In genomic region chr16:20692241-20692965, GRCm38 (mm10) we compare ENCODE assay signal across 7 mouse cellular contexts. TPM values are rescaled to one million over a fixed set of nuclear protein-coding genes. Genes with fewer than 3 reads are reported as not detected.
DNase-seq lines count a peak whose midpoint lies in the region; ATAC-seq and TF ChIP-seq lines count a peak whose summit lies in the region.

No protein-coding gene starts in this region.

- H3K9me3 ChIP-seq in embryonic facial prominence, embryonic 10.5 days: no peaks in the 10 kb centered on the region
- H3K9me3 ChIP-seq in hindbrain, embryonic 16.5 days (ENCODE audit: control insufficient read depth, low read length): no peaks in the 10 kb centered on the region
- H3K9me3 ChIP-seq in neural tube, embryonic 12.5 days: no peaks in the 10 kb centered on the region

- peaks cover 41% of the 10 kb centered on the region for H3K4me1 ChIP-seq in embryonic facial prominence, embryonic 10.5 days
- H3K4me1 ChIP-seq in hindbrain, embryonic 16.5 days (ENCODE audit: control insufficient read depth, insufficient read depth, low read depth, low read length): peaks cover 31% of the 10 kb centered on the region
- peaks cover 43% of the 10 kb centered on the region for H3K4me1 ChIP-seq in neural tube, embryonic 12.5 days

- no peak for ATAC-seq in hindbrain, embryonic 16.5 days
- no peak for ATAC-seq in neural tube, embryonic 12.5 days (ENCODE audit: low FRiP score, low read depth)

- H3K27ac ChIP-seq in layer of hippocampus, adult 2 months: peak overlapping the region; percentile 98
- no peak overlapping the region for H3K27ac ChIP-seq in embryonic facial prominence, embryonic 10.5 days (replicated peaks)
- H3K27ac ChIP-seq in hindbrain, embryonic 16.5 days (ENCODE audit: low read depth, low read length): peak overlapping the region; percentile 96
- peak overlapping the region; percentile 43; the same call in 1 of the 2 replicates for H3K27ac ChIP-seq in neural tube, embryonic 12.5 days

- WGBS in embryonic facial prominence, embryonic 10.5 days: 48% methylated on average over 16 of the region's 16 CpGs
- 38% methylated on average over 16 of the region's 16 CpGs for WGBS in hindbrain, embryonic 16.5 days
- WGBS in neural tube, embryonic 12.5 days: 29% methylated on average over 16 of the region's 16 CpGs

- peak overlapping the region; percentile 79; the same call in 1 of the 2 replicates for H3K4me3 ChIP-seq in layer of hippocampus, adult 2 months
- peak overlapping the region; percentile 74 for H3K4me3 ChIP-seq in embryonic facial prominence, embryonic 10.5 days
- H3K4me3 ChIP-seq in hindbrain, embryonic 16.5 days (ENCODE audit: low read length): no peak overlapping the region
- no peak overlapping the region for H3K4me3 ChIP-seq in neural tube, embryonic 12.5 days

- peak overlapping the region; percentile 88 for H3K4me2 ChIP-seq in hindbrain, embryonic 16.5 days (ENCODE audit: low read length)
- peak overlapping the region; percentile 80 for H3K4me2 ChIP-seq in neural tube, embryonic 12.5 days (replicated peaks)

- peaks cover 54% of the 10 kb centered on the region for H3K36me3 ChIP-seq in embryonic facial prominence, embryonic 10.5 days (replicated peaks)
- H3K36me3 ChIP-seq in hindbrain, embryonic 16.5 days (ENCODE audit: control insufficient read depth, insufficient read depth, low read length): peaks cover 35% of the 10 kb centered on the region
- peaks cover 45% of the 10 kb centered on the region for H3K36me3 ChIP-seq in neural tube, embryonic 12.5 days

- no peak for TF ChIP-seq CTCF in layer of hippocampus, adult 2 months (conservative IDR thresholded peaks at IDR 0.05)

- DNase-seq in layer of hippocampus, adult 2 months (ENCODE audit: low spot score in 2 of 2): no peak
- no peak for DNase-seq in layer of hippocampus, postnatal 36 days
- peak; percentile 36 for DNase-seq in embryonic facial prominence, embryonic 10.5 days (ENCODE audit: low spot score)
- no peak for DNase-seq in frontal cortex, postnatal 10 days (ENCODE audit: low spot score in 2 of 2)
- no peak for DNase-seq in yolk sac, embryonic 10.5 days (ENCODE audit: low spot score)

- H3K27me3 ChIP-seq in embryonic facial prominence, embryonic 10.5 days (replicated peaks; ENCODE audit: low read depth, poor library complexity, severe bottlenecking): peaks cover 33% of the 10 kb centered on the region
- no peaks in the 10 kb centered on the region for H3K27me3 ChIP-seq in hindbrain, embryonic 16.5 days (replicated peaks; ENCODE audit: control insufficient read depth, insufficient read depth, low read length)
- no peaks in the 10 kb centered on the region for H3K27me3 ChIP-seq in neural tube, embryonic 12.5 days (replicated peaks)

- peak overlapping the region; percentile 93; the same call in 1 of the 2 replicates for H3K9ac ChIP-seq in hindbrain, embryonic 16.5 days (ENCODE audit: low read depth, low read length)
- no peak overlapping the region for H3K9ac ChIP-seq in neural tube, embryonic 12.5 days

RNA-seq across cellular contexts. Expression of gene Fam131a, which starts 0.6 kb away (rescaled TPM):
- total RNA-seq in layer of hippocampus, adult 2 months (2021): 100 to 1,000 TPM; 450 to 457 TPM
- total RNA-seq in layer of hippocampus, postnatal 36 days (2021): 100 to 1,000 TPM; 415 to 465 TPM
- 2.9 and 4.8 TPM in 2 replicates for polyA plus RNA-seq in embryonic facial prominence, embryonic 10.5 days (2016; fragmentation: Nextera tagmentation; extraction: Ambion mirVana)
- polyA plus RNA-seq in hindbrain, embryonic 16.5 days (2015; fragmentation: Nextera tagmentation; extraction: Ambion mirVana): 49.6 and 56.7 TPM in 2 replicates
- polyA plus RNA-seq in neural tube, embryonic 12.5 days (2016; fragmentation: Nextera tagmentation; extraction: Ambion mirVana): 20.8 and 24.3 TPM in 2 replicates

RNA-seq across cellular contexts. Expression of gene Eif4g1, which starts 24.3 kb away (rescaled TPM):
- total RNA-seq in layer of hippocampus, adult 2 months (2021): 100 to 1,000 TPM; 283 to 297 TPM
- 100 to 1,000 TPM; 292 to 299 TPM for total RNA-seq in layer of hippocampus, postnatal 36 days (2021)
- 251 and 260 TPM in 2 replicates for polyA plus RNA-seq in embryonic facial prominence, embryonic 10.5 days (2016; fragmentation: Nextera tagmentation; extraction: Ambion mirVana)
- 133 and 143 TPM in 2 replicates for polyA plus RNA-seq in hindbrain, embryonic 16.5 days (2015; fragmentation: Nextera tagmentation; extraction: Ambion mirVana)
- polyA plus RNA-seq in neural tube, embryonic 12.5 days (2016; fragmentation: Nextera tagmentation; extraction: Ambion mirVana): 183 and 190 TPM in 2 replicates

RNA-seq across cellular contexts. Expression of gene Polr2h, which starts 25.1 kb away (rescaled TPM):
- 10 to 100 TPM; 26.1 TPM for total RNA-seq in layer of hippocampus, adult 2 months (2021)
- 10 to 100 TPM; 24.8 to 24.9 TPM for total RNA-seq in layer of hippocampus, postnatal 36 days (2021)
- 151 and 153 TPM in 2 replicates for polyA plus RNA-seq in embryonic facial prominence, embryonic 10.5 days (2016; fragmentation: Nextera tagmentation; extraction: Ambion mirVana)
- polyA plus RNA-seq in hindbrain, embryonic 16.5 days (2015; fragmentation: Nextera tagmentation; extraction: Ambion mirVana): 87.7 and 94.6 TPM in 2 replicates
- 85.4 and 85.5 TPM in 2 replicates for polyA plus RNA-seq in neural tube, embryonic 12.5 days (2016; fragmentation: Nextera tagmentation; extraction: Ambion mirVana)

RNA-seq across cellular contexts. Expression of gene Clcn2, which starts 25.1 kb away (rescaled TPM):
- 10 to 100 TPM; 74.2 to 79.5 TPM for total RNA-seq in layer of hippocampus, adult 2 months (2021)
- total RNA-seq in layer of hippocampus, postnatal 36 days (2021): 10 to 100 TPM; 66.0 to 71.3 TPM
- 13.9 and 15.9 TPM in 2 replicates for polyA plus RNA-seq in embryonic facial prominence, embryonic 10.5 days (2016; fragmentation: Nextera tagmentation; extraction: Ambion mirVana)
- 24.9 and 26.8 TPM in 2 replicates for polyA plus RNA-seq in hindbrain, embryonic 16.5 days (2015; fragmentation: Nextera tagmentation; extraction: Ambion mirVana)
- 40.8 and 43.3 TPM in 2 replicates for polyA plus RNA-seq in neural tube, embryonic 12.5 days (2016; fragmentation: Nextera tagmentation; extraction: Ambion mirVana)

RNA-seq across cellular contexts. Expression of gene Chrd, which starts 40.5 kb away (rescaled TPM):
- total RNA-seq in layer of hippocampus, adult 2 months (2021): 10 to 100 TPM; 87.0 to 90.7 TPM
- 10 to 100 TPM; 86.1 to 88.4 TPM for total RNA-seq in layer of hippocampus, postnatal 36 days (2021)
- polyA plus RNA-seq in embryonic facial prominence, embryonic 10.5 days (2016; fragmentation: Nextera tagmentation; extraction: Ambion mirVana): 1.3 and 1.4 TPM in 2 replicates
- 7.3 and 7.5 TPM in 2 replicates for polyA plus RNA-seq in hindbrain, embryonic 16.5 days (2015; fragmentation: Nextera tagmentation; extraction: Ambion mirVana)
- 7.0 and 8.0 TPM in 2 replicates for polyA plus RNA-seq in neural tube, embryonic 12.5 days (2016; fragmentation: Nextera tagmentation; extraction: Ambion mirVana)

Comparison
In these comparisons a context has a peak if more than half of its experiments do, and no peak if none do; other contexts are left out.
1. H3K4me3 ChIP-seq: peak in layer of hippocampus, adult 2 months (single experiment) and embryonic facial prominence, embryonic 10.5 days (single experiment); none in hindbrain, embryonic 16.5 days (single experiment) and neural tube, embryonic 12.5 days (single experiment).